Mouse (Mus musculus): Measurements from ENCODE around the gene Agrp.

Gene Agrp

DNA sequence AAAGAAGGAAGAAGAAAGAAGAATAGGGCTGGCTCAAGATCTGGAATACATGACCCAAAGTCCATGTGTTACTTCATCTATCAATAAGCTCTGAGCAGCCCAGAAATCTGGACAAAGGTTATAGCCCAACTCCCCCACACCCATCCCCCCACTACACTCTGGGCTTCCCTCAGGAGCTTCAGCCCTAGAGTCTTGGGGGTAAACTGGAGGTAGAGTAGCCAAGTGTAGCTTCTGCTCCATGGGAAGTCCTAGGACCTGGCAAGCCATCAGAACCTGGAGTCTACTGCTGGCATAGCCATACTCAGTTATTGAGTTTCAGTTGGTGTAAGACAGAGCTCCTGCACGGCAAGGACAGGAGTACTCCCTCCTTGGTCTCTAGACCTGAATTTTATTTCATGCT is 87.7 kb downstream of the Agrp start:
- no peak for DNase-seq (ENCODE audit: low spot score in 2 of 2)

DNA sequence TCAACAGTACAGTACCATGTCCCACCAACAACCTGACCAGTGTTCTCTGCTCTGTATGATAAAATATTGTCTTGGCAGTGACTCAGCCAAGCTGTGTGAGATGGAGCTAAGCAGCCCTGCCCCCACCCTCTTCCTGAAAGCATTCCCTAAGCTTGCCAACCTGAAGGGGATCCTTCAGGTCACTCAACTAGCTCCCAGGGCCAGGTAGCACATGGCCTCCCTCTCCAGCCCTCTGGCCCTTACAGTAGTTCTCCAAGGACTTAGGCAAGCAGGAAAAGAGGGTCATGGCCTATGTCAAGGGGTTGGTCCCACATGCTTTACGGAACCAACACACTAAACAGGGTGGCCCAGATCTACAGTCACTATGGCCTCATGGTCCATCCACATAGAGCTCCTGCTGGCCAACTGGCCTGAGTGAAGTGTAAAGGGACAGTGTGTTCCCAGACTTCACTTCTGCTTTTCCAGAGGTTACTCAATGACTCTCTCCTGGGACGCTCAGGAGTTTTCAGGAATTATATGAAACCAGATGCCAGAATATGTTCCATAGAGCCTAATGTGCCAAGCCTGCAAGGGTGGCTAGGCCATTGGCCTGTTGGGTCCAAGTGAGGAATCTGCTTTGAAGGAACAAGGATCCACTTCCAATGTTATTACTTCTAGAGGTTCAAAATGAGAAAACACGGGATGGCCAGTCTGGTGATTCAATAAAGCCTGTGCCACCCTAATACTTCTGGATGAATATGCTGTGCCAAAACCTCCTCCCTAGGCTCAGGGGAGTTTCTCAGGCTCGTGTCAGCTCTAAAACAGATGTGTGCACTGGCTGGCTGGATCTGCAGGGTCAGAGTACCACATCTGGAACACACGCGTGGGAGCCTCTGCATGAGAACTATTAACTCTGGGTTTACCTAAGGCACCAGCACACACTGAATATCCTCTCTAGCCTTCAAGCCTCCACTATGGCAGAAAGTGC is 90.5 kb downstream of the Agrp start:
- no peak for DNase-seq (ENCODE audit: low spot score in 2 of 2)

DNA sequence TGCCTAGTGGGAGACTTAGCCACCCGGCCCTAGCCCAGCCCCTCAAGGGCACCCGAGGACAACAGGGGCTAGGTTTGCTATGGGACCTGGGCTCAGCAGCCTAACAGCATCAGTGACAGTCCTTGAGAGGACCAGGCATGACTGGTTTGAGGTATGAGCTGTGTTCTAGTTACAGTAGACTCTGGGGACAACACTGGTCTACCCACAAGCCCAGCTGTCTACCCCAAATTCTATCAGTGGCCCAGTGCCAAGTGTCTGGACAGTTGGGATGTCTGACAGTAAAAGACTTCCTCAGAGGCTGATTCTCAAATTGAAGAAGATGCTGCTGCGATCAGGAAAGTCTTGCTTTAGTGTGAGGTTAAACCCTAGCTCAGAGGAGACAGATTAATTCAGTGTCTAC is 91.9 kb downstream of the Agrp start:
- DNase-seq (ENCODE audit: low spot score in 2 of 2), result no peak

DNA sequence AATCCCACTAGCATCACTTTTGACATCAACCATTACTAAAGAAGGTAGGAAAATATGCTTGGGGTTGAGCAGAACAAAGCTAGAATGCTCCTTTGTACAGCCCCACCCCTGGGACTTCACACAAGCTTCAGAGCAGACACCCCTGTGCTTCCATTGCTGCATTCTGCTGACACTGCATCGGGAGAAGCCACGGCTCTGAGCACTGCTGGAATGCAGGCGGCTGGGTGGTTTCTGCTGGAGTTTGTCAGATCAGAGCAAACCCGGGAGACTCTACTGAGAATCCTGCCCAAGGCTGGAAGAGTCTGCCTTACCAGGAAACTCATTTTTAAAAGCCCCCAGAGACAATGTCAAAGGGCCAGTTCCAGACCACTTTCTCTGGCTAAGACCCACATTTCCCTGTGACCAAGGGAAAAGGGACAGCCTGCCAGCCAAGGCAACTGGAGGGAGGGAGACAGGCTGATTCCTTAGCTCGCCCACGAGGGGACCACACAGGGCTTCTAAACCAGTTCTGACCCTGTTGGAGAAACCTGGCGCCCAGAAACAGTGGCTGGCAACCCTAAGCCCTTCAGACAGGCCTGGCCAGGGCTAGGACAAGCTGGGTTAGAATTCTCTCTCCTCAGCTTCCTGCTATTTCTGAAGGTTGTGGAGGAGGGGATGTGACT is 92.5 kb downstream of the Agrp start:
- no peak for DNase-seq (ENCODE audit: low spot score in 2 of 2)

GRCm38 (mm10) chr8:105543703-105544102 is 93.5 kb downstream of the Agrp start:
- DNase-seq (ENCODE audit: low spot score in 2 of 2), result no peak

DNA sequence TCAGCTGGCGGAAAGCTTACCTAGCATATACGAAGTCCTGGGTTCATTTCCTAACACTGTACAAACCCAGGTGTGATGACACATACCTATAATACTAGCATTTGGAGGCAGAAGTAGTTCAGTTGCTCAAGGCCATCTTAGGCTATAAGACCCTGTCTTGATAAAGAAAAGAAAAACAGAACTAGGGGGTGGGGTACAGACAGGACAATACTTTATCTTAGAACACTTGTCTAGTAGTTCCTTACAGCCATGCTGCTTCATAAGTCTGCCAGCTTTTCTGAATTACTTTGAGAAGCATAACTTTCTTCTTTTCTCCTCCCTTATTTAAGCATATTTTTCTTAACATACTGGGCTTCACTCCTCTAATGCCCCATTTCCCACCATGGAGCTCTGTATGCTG is 94.4 kb downstream of the Agrp start:
- DNase-seq (ENCODE audit: low spot score in 2 of 2), result no peak

- no peak for DNase-seq (ENCODE audit: low spot score in 2 of 2)
Observed at GRCm38 (mm10) chr8:105542032-105542656, 95.0 kb downstream of the Agrp start.

DNA sequence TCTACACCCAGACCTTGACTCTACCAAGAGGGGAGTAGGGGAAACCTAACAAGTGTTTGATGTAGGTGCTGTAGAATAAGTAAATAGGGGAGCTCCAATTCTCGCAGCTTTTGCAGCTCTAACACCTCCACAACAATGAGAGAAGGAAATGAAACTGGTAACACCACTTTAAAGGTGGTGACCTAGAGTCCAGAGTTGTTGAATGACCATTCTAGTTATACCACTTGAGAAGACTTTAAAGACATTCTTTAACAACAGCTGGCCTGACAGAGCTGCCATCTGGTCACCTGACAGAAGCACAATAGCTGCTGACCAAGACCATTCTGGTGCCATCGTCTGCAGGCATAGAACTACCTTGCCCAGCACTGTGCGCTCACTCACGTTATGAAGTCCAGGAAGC is 98.3 kb downstream of the Agrp start:
- DNase-seq (ENCODE audit: low spot score in 2 of 2), result no peak

- no peak for DNase-seq (ENCODE audit: low spot score in 2 of 2)
Observed at GRCm38 (mm10) chr8:105537011-105537677, 100.0 kb downstream of the Agrp start.

DNA sequence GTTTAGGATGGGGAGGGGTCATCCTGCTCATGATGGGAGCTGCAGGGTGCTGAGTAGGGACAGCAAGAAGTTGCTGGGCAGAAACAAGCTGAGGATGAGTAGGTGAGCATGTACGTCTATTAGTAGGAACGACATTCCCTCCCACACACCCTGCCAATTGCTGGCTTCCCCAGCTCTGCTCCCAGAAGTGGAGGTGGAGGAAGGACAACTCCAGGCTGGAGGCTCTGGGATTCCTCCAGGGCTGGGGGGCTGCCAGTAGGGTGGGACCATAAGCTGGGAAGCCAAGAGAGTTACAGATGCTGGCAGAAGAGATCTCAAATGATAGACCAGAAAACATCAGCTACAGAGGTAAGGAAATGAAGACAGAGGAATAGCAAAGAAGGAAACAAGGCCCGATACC is 100.6 kb downstream of the Agrp start:
- no peak for DNase-seq (ENCODE audit: low spot score in 2 of 2)

DNA sequence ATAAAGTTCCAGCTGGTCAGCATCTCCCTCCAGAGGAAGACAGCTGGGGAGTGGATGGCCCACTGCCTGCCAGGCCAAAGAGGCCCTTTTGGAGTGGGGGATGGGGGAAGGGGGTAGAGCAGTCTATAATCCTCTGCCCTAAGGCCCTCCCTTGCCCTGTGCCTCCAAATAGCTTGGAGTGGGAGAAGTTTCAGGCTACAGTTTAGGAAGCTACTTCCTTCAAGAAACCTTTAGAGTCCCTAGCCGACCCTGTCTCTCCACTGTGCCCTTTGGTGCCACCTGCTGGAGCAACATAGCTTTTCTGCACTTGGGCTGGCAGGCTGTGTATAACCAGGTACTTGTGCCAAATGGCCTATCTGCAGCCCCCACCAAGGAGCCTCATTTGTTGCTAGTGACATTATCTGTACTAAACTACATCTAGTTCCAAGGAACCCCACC is 103.3 kb downstream of the Agrp start:
- DNase-seq (ENCODE audit: low spot score in 2 of 2), result peak; percentile 43 to 55

DNA sequence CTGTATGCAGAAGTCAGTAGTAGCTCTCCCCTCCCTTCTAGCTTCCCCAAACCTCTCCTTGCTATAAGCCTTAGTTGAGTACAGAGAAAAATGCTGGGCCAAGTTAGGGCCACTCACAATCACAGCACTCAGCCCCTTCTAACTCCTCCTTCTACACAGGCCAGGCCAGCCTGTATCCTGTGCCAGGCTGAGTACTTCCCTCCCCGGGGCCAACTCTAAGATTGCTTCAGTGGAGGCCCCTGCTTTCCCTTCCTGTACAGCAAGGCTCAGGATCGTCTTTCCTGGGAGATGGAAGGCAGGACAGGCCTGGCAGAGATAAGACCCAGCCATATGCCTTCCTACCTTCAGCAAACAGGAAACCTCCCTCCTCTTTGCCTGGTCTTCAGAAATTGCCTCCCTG is 103.8 kb downstream of the Agrp start:
- no peak for DNase-seq (ENCODE audit: low spot score in 2 of 2)

DNA sequence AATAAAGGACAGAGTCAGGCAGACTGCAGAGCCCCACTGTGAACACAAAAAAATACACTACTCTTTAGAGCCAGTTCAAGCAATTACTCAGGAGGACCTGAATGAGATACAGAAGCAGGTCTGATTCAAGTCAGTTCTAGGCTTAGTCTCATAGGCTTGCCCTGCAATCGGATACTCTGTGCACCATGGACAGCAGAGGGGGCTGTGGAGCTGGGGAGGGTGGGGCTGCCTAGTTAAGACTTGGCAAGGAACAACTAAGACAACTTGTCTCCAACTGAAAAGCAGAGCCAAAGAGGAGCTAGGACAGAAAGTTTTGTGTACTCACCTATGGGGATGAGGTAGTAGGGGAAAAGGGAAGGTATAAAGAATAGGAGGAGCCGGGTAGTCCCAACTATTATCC is 105.4 kb downstream of the Agrp start:
- no peak for DNase-seq (ENCODE audit: low spot score in 2 of 2)

GRCm38 (mm10) chr8:105529271-105529670 is 107.9 kb downstream of the Agrp start:
- DNase-seq (ENCODE audit: low spot score in 2 of 2), result no peak

GRCm38 (mm10) chr8:105528206-105528605 is 109.0 kb downstream of the Agrp start:
- no peak for DNase-seq (ENCODE audit: low spot score in 2 of 2)

- no peak for DNase-seq (ENCODE audit: low spot score in 2 of 2)
Observed at GRCm38 (mm10) chr8:105527110-105527509, 110.1 kb downstream of the Agrp start.

DNA sequence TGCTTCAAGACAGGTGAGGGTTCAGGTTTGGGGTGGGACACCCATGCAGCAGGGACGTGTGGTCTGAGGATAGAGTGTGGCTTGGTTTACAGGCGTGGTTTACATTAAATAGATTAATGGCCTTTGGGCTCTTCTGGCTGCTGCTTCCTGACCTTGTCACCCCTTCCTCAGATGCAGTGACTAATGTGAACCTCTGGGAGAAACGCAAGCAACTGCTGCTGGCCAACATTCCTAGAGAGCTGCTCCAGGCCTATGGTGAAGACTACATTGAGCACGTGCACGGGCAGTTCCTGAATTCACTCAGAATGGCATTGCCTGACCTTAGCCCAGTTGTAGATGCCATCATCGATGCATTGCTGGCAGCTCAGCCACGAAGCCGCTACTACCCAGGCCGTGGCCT is 114.3 kb downstream of the Agrp start:
- DNase-seq (ENCODE audit: low spot score in 2 of 2), result no peak

GRCm38 (mm10) chr8:105521995-105522769 is 115.0 kb downstream of the Agrp start:
- DNase-seq (ENCODE audit: low spot score in 2 of 2), result no peak

DNA sequence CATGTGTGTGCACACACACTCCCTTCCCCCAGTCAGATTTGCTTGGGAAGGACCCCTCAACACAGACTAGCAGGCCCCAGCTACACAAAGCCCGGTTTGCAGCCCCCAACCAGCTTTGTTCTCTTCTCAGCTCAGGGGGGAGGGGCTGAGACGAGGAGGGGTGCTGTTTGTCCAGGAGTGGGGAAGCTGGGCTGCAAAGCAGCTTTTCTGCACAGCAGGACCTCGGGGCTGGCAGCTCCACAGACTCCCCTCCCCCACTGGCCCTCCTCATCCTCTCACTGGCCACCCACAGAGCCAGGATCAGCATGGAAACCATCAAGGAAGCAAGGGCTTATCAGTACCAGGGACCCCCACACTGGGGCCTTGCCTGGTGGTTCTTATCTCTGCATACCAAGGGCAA is 116.1 kb downstream of the Agrp start:
- no peak for DNase-seq (ENCODE audit: low spot score in 2 of 2)

- DNase-seq (ENCODE audit: low spot score in 2 of 2), result no peak
Observed at GRCm38 (mm10) chr8:105520521-105520920, 116.7 kb downstream of the Agrp start.

- no peak for DNase-seq (ENCODE audit: low spot score in 2 of 2)
Observed at GRCm38 (mm10) chr8:105519591-105519990, 117.6 kb downstream of the Agrp start.

Measured in frontal cortex, postnatal 25 days (tissue).